Mouse (Mus musculus): ENCODE data around the gene Zbtb45. TPM values are rescaled to one million over a fixed set of nuclear protein-coding genes. Genes with fewer than 3 reads are reported as not detected.

Zbtb45 gene
- polyA plus RNA-seq, 1 experiment from 2014 or later = 22.6 TPM

GRCm38 (mm10) chr7:12987409-12988189, 22.2 kb downstream of the Zbtb45 start:
- H3K4me2 ChIP-seq (ENCODE audit: low read depth, low read length) = no peak overlapping the region
- no peak overlapping the region for H3K27ac ChIP-seq (replicated peaks; ENCODE audit: low read depth, low read length)
- H3K36me3 ChIP-seq (replicated peaks; ENCODE audit: control insufficient read depth, insufficient read depth, low read depth, low read length) = no peaks in the 10 kb centered on the region
- H3K9me3 ChIP-seq (replicated peaks; ENCODE audit: control insufficient read depth, low read length) = no peaks in the 10 kb centered on the region
- ATAC-seq (replicated peaks; ENCODE audit: insufficient number of reproducible peaks, low FRiP score, low TSS enrichment, low read depth) = no peak
- no peaks in the 10 kb centered on the region for H3K4me1 ChIP-seq (ENCODE audit: control insufficient read depth, insufficient read depth, low read length)
- H3K9ac ChIP-seq (replicated peaks; ENCODE audit: low read length) = no peak overlapping the region
- H3K27me3 ChIP-seq (ENCODE audit: control insufficient read depth, insufficient read depth, low read length) = no peaks in the 10 kb centered on the region
- H3K4me3 ChIP-seq (ENCODE audit: low read depth, low read length) = no peak overlapping the region
- no peak for DNase-seq (ENCODE audit: low spot score)
- 79% methylated on average over 8 of the region's 8 CpGs for WGBS

- Histone ChIP-seq H3K9me3 (replicated peaks; ENCODE audit: control insufficient read depth, low read length) (no peaks in the 10 kb centered on the region), H3K4me2 (ENCODE audit: low read depth, low read length) (no peak overlapping the region), H3K36me3 (replicated peaks; ENCODE audit: control insufficient read depth, insufficient read depth, low read depth, low read length) (no peaks in the 10 kb centered on the region), H3K4me3 (ENCODE audit: low read depth, low read length) (no peak overlapping the region), H3K9ac (replicated peaks; ENCODE audit: low read length) (no peak overlapping the region), H3K4me1 (ENCODE audit: control insufficient read depth, insufficient read depth, low read length) (no peaks in the 10 kb centered on the region), H3K27ac (replicated peaks; ENCODE audit: low read depth, low read length) (no peak overlapping the region), H3K27me3 (ENCODE audit: control insufficient read depth, insufficient read depth, low read length) (no peaks in the 10 kb centered on the region)
- no peak for ATAC-seq (replicated peaks; ENCODE audit: insufficient number of reproducible peaks, low FRiP score, low TSS enrichment, low read depth)
- DNase-seq (ENCODE audit: low spot score) = no peak
- 86% methylated on average over 8 of the region's 8 CpGs for WGBS
Measured at GRCm38 (mm10) chr7:12986906-12987305, 22.9 kb downstream of the Zbtb45 start.

- no peaks in the 10 kb centered on the region for H3K9me3 ChIP-seq (replicated peaks; ENCODE audit: control insufficient read depth, low read length)
Measured at GRCm38 (mm10) chr7:12985724-12986123, 24.1 kb downstream of the Zbtb45 start.

GRCm38 (mm10) chr7:12980291-12980690, 29.5 kb downstream of the Zbtb45 start:
- H3K4me1 ChIP-seq (ENCODE audit: control insufficient read depth, insufficient read depth, low read length) = peaks cover 2% of the 10 kb centered on the region; the same call in 1 of the 2 replicates
- no peak overlapping the region for H3K9ac ChIP-seq (replicated peaks; ENCODE audit: low read length)
- H3K4me2 ChIP-seq (ENCODE audit: low read depth, low read length) = no peak overlapping the region
- H3K27me3 ChIP-seq (ENCODE audit: control insufficient read depth, insufficient read depth, low read length) = no peaks in the 10 kb centered on the region
- H3K27ac ChIP-seq (replicated peaks; ENCODE audit: low read depth, low read length) = no peak overlapping the region
- no peaks in the 10 kb centered on the region for H3K9me3 ChIP-seq (replicated peaks; ENCODE audit: control insufficient read depth, low read length)
- no peak for ATAC-seq (replicated peaks; ENCODE audit: insufficient number of reproducible peaks, low FRiP score, low TSS enrichment, low read depth)
- no peak for DNase-seq (ENCODE audit: low spot score)
- H3K36me3 ChIP-seq (replicated peaks; ENCODE audit: control insufficient read depth, insufficient read depth, low read depth, low read length) = no peaks in the 10 kb centered on the region
- 92% methylated on average over 7 of the region's 7 CpGs for WGBS
- H3K4me3 ChIP-seq (ENCODE audit: low read depth, low read length) = no peak overlapping the region

More at GRCm38 (mm10) chr7:12985724-12986123, 24.1 kb downstream of the Zbtb45 start:
- Histone ChIP-seq H3K27me3 (ENCODE audit: control insufficient read depth, insufficient read depth, low read length) (no peaks in the 10 kb centered on the region), H3K4me1 (ENCODE audit: control insufficient read depth, insufficient read depth, low read length) (no peaks in the 10 kb centered on the region), H3K27ac (replicated peaks; ENCODE audit: low read depth, low read length) (no peak overlapping the region), H3K9ac (replicated peaks; ENCODE audit: low read length) (no peak overlapping the region), H3K4me2 (ENCODE audit: low read depth, low read length) (no peak overlapping the region), H3K36me3 (replicated peaks; ENCODE audit: control insufficient read depth, insufficient read depth, low read depth, low read length) (no peaks in the 10 kb centered on the region), H3K4me3 (ENCODE audit: low read depth, low read length) (no peak overlapping the region)
- ATAC-seq (replicated peaks; ENCODE audit: insufficient number of reproducible peaks, low FRiP score, low TSS enrichment, low read depth) = no peak
- 96% methylated on average over 1 of the region's 1 CpGs for WGBS
- DNase-seq (ENCODE audit: low spot score) = no peak

GRCm38 (mm10) chr7:12979776-12980175, 30.1 kb downstream of the Zbtb45 start:
- Histone ChIP-seq H3K27ac (replicated peaks; ENCODE audit: low read depth, low read length) (no peak overlapping the region), H3K4me1 (ENCODE audit: control insufficient read depth, insufficient read depth, low read length) (peaks cover 2% of the 10 kb centered on the region; the same call in 1 of the 2 replicates), H3K27me3 (ENCODE audit: control insufficient read depth, insufficient read depth, low read length) (no peaks in the 10 kb centered on the region), H3K9ac (replicated peaks; ENCODE audit: low read length) (no peak overlapping the region), H3K9me3 (replicated peaks; ENCODE audit: control insufficient read depth, low read length) (no peaks in the 10 kb centered on the region), H3K4me3 (ENCODE audit: low read depth, low read length) (no peak overlapping the region), H3K4me2 (ENCODE audit: low read depth, low read length) (no peak overlapping the region), H3K36me3 (replicated peaks; ENCODE audit: control insufficient read depth, insufficient read depth, low read depth, low read length) (no peaks in the 10 kb centered on the region)
- 74% methylated on average over 6 of the region's 6 CpGs for WGBS
- ATAC-seq (replicated peaks; ENCODE audit: insufficient number of reproducible peaks, low FRiP score, low TSS enrichment, low read depth) = no peak
- no peak for DNase-seq (ENCODE audit: low spot score)

- no peaks in the 10 kb centered on the region for H3K27me3 ChIP-seq (ENCODE audit: control insufficient read depth, insufficient read depth, low read length)
- no peak overlapping the region for H3K27ac ChIP-seq (replicated peaks; ENCODE audit: low read depth, low read length)
- peak overlapping the region; percentile 41; the same call in 1 of the 2 replicates for H3K9ac ChIP-seq (replicated peaks; ENCODE audit: low read length)
- H3K36me3 ChIP-seq (replicated peaks; ENCODE audit: control insufficient read depth, insufficient read depth, low read depth, low read length) = no peaks in the 10 kb centered on the region
- DNase-seq (ENCODE audit: low spot score) (no peak), ATAC-seq (replicated peaks; ENCODE audit: insufficient number of reproducible peaks, low FRiP score, low TSS enrichment, low read depth) (no peak)
- WGBS = 85% methylated on average over 18 of the region's 18 CpGs
- no peak overlapping the region for H3K4me3 ChIP-seq (ENCODE audit: low read depth, low read length)
- peak overlapping the region; percentile 40 for H3K4me2 ChIP-seq (ENCODE audit: low read depth, low read length)
- H3K4me1 ChIP-seq (ENCODE audit: control insufficient read depth, insufficient read depth, low read length) = peaks cover 2% of the 10 kb centered on the region; the same call in 1 of the 2 replicates
- H3K9me3 ChIP-seq (replicated peaks; ENCODE audit: control insufficient read depth, low read length) = no peaks in the 10 kb centered on the region
Measured at GRCm38 (mm10) chr7:12978931-12979722, 30.7 kb downstream of the Zbtb45 start.

GRCm38 (mm10) chr7:12977682-12978389, 32.0 kb downstream of the Zbtb45 start, which contains the start of gene Zfp446:
Gene Zfp446, plus strand, starts transcription at chr7:12977848.
- Histone ChIP-seq H3K36me3 (replicated peaks; ENCODE audit: control insufficient read depth, insufficient read depth, low read depth, low read length) (no peaks in the 10 kb centered on the region), H3K4me2 (ENCODE audit: low read depth, low read length) (peak within 1 kb of the TSS; percentile 40), H3K9me3 (replicated peaks; ENCODE audit: control insufficient read depth, low read length) (no peaks in the 10 kb centered on the region), H3K27ac (replicated peaks; ENCODE audit: low read depth, low read length) (peak within 1 kb of the TSS; percentile 65), H3K27me3 (ENCODE audit: control insufficient read depth, insufficient read depth, low read length) (no peaks in the 10 kb centered on the region), H3K4me3 (ENCODE audit: low read depth, low read length) (peak within 1 kb of the TSS; percentile 61), H3K9ac (replicated peaks; ENCODE audit: low read length) (peak within 1 kb of the TSS; percentile 68), H3K4me1 (ENCODE audit: control insufficient read depth, insufficient read depth, low read length) (peaks cover 2% of the 10 kb centered on the region; the same call in 1 of the 2 replicates)
- ATAC-seq (replicated peaks; ENCODE audit: insufficient number of reproducible peaks, low FRiP score, low TSS enrichment, low read depth) (peak; percentile 99), DNase-seq (ENCODE audit: low spot score) (peak; percentile 98)
- WGBS = under 1% methylated on average over 49 of the region's 49 CpGs

All from embryonic facial prominence, embryonic 11.5 days (tissue).